In the genomic region with DNA sequence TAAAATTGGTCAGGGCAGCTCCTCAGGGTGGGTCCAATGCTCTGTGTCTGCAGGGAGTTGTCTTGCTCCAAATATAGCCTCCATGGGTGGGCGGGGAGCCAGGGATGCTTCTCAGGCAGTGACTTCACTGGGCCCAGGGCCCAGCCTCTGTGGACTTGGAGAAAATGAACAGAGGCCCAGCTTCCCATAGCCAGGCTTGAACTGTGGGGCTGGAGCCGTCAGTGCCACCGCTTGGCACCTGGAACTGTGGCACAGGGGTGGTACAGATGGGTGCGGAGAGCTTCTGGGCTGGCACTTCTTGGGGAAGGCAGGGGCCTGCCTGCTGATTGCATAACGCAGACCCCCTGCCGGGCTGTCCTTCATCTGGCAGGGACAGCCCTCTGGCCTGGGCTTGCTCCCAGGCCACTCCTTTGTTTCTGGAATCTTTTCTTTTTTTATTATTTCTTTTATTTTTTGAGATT, we compare ENCODE assay signal across 9 mouse cellular contexts.
DNase-seq lines count a peak whose midpoint lies in the region; ATAC-seq and TF ChIP-seq lines count a peak whose summit lies in the region.
"Had no signal": no experiment of that assay in that cellular context is flagged by ENCODE, and none has a peak within 500 bp of the region (broad histone marks: within the 10 kb centered on the region; RNA-seq: fewer than 3 reads in every experiment).

No protein-coding gene starts in this region.

- H3K27ac ChIP-seq in heart, embryonic 11.5 days (ENCODE audit: low read depth, low read length) = peak overlapping the region; percentile 78; the same call in 1 of the 2 replicates
- H3K27ac ChIP-seq in thymus, adult 2 months (ENCODE audit: control insufficient read depth, insufficient read depth, low read length) = no peak overlapping the region
- H3K27ac ChIP-seq: midbrain, embryonic 12.5 days had no signal

- H3K27me3 ChIP-seq in heart, embryonic 11.5 days (ENCODE audit: control insufficient read depth, insufficient read depth, low read length) = no peaks in the 10 kb centered on the region
- no peaks in the 10 kb centered on the region for H3K27me3 ChIP-seq in thymus, adult 2 months (ENCODE audit: control insufficient read depth, insufficient read depth, low read length)
- H3K27me3 ChIP-seq: midbrain, embryonic 12.5 days had no signal

- H3K36me3 ChIP-seq in heart, embryonic 11.5 days (ENCODE audit: control insufficient read depth, insufficient read depth, low read length) = no peaks in the 10 kb centered on the region
- no peaks in the 10 kb centered on the region for H3K36me3 ChIP-seq in thymus, adult 2 months (ENCODE audit: control insufficient read depth, insufficient read depth, low read length)
- H3K36me3 ChIP-seq: midbrain, embryonic 12.5 days had no signal

- peaks cover 25% of the 10 kb centered on the region for H3K4me1 ChIP-seq in heart, embryonic 11.5 days (ENCODE audit: control insufficient read depth, insufficient read depth, low read length)
- no peaks in the 10 kb centered on the region for H3K4me1 ChIP-seq in thymus, adult 2 months (replicated peaks; ENCODE audit: control insufficient read depth, insufficient read depth, low read length)

- 58% methylated on average over 6 of the region's 6 CpGs for WGBS in heart, embryonic 11.5 days (ENCODE audit: insufficient replicate concordance)
- 92% methylated on average over 6 of the region's 6 CpGs for WGBS in thymus, adult 2 months

- H3K9me3 ChIP-seq in heart, embryonic 11.5 days (replicated peaks; ENCODE audit: control insufficient read depth, low read length) = no peaks in the 10 kb centered on the region; the same call in 1 of the 2 replicates
- H3K9me3 ChIP-seq: midbrain, embryonic 12.5 days had no signal

- 0 out of 2 replicates have a peak, but pooled peaks have one; percentile 39 for ATAC-seq in heart, embryonic 11.5 days (replicated peaks; ENCODE audit: insufficient number of reproducible peaks, low FRiP score, low TSS enrichment)

- no peak for TF ChIP-seq CTCF in thymus, adult 2 months (IDR thresholded peaks at IDR 0.05; ENCODE audit: borderline replicate concordance, control insufficient read depth, extremely low read depth, insufficient read depth, low read length, poor library complexity)

- intact Hi-C loops in left cerebral cortex, postnatal 4 days (cut with DNase I) = loop anchor here (5.0 to 10.0 kb wide), 4 partner anchors 146 to 726 kb away; no protein-coding TSS in a partner anchor

- TF ChIP-seq POLR2A in thymus, adult 2 months (IDR thresholded peaks at IDR 0.05; ENCODE audit: control insufficient read depth, extremely low read depth, insufficient read depth, low read length, poor library complexity) = no peak

- H3K4me2 ChIP-seq in heart, embryonic 11.5 days = no peak overlapping the region
- H3K4me2 ChIP-seq: midbrain, embryonic 12.5 days had no signal

- H3K4me3 ChIP-seq in heart, embryonic 11.5 days (ENCODE audit: low read depth, low read length) = no peak overlapping the region
- H3K4me3 ChIP-seq in thymus, adult 2 months (ENCODE audit: control insufficient read depth, insufficient read depth, low read length) = no peak overlapping the region
- H3K4me3 ChIP-seq: midbrain, embryonic 12.5 days had no signal

- peak; percentile 32 for DNase-seq in layer of hippocampus, adult 11-12 months (ENCODE audit: low spot score)
- DNase-seq in layer of hippocampus, postnatal 25 days (ENCODE audit: extremely low spot score in 1 of 2, low spot score in 1 of 2) = no peak
- peak; percentile 67 to 76 for DNase-seq in cerebellum, adult 18-20 months
- peak; percentile 85 for DNase-seq in left cerebral cortex, postnatal 4 days
- peak; percentile 89 for DNase-seq in testis, postnatal 10 days (ENCODE audit: low spot score)
- DNase-seq in thymus, adult 2 months = no peak
- no peak for DNase-seq in layer of hippocampus, adult 9-11 months

- no peak overlapping the region for H3K9ac ChIP-seq in heart, embryonic 11.5 days (ENCODE audit: low read depth, low read length)
- H3K9ac ChIP-seq: midbrain, embryonic 12.5 days had no signal

Comparison
In these comparisons a context has a peak if more than half of its experiments do, and no peak if none do; other contexts are left out.
1. DNase-seq: peak in layer of hippocampus, adult 11-12 months (single experiment), cerebellum, adult 18-20 months (2 of 2), left cerebral cortex, postnatal 4 days (single experiment) and testis, postnatal 10 days (single experiment); none in layer of hippocampus, postnatal 25 days (0 of 2), thymus, adult 2 months (single experiment) and layer of hippocampus, adult 9-11 months (single experiment).